Mouse (Mus musculus) lung, adult 2 months (tissue): ENCODE results near the gene Zfp605. TPM values are rescaled to one million over a fixed set of nuclear protein-coding genes. Genes with fewer than 3 reads are reported as not detected.

Experiments used
- DNase-seq: peaks from one replicate; pipeline ENCODE4 v3.0.0; 2022
- H3K4me1 ChIP-seq: fragments of 200-500 bp; 2 replicates; pipeline ENCODE4 v1.6.1; 2011; ENCODE audit warnings: low read length; ENCODE audit not compliant: control insufficient read depth, insufficient read depth
- H3K4me3 ChIP-seq: fragments of 200-500 bp; replicated peaks from 2 replicates; pipeline ENCODE3; 2011; ENCODE audit warnings: low read depth, mild to moderate bottlenecking, control low read depth, low read length; ENCODE audit errors: extremely low read depth
- CTCF ChIP-seq: fragments of 200-500 bp; IDR thresholded peaks from 2 replicates; pipeline ENCODE4 v1.5.1; 2011; ENCODE audit warnings: mild to moderate bottlenecking, low read length, control low read depth; ENCODE audit not compliant: insufficient read depth
- POLR2A ChIP-seq: fragments of 200-500 bp; IDR thresholded peaks from 2 replicates; pipeline ENCODE4 v1.6.1; 2011; ENCODE audit warnings: low read depth, mild to moderate bottlenecking, control low read depth, low read length, borderline replicate concordance; ENCODE audit errors: extremely low read depth
- WGBS: fragments of 180-500 bp; shearing (Covaris S2); methylation state at CpG from one replicate; pipeline ENCODE4 v1.1.7; 2018; 5-methylcytosine and 5-hydroxymethylcytosine counted together
- polyA plus RNA-seq: library from polyadenylated mRNA; depleted of rRNA; stranded (reverse); fragments of >200 nt; gene quantifications from 2 replicates; pipeline ENCODE4 v1.2.3, GENCODE M21; 2012; rRNA removed

Zfp605 gene
- polyA plus RNA-seq, 1 experiment, result 0.56 TPM

DNA sequence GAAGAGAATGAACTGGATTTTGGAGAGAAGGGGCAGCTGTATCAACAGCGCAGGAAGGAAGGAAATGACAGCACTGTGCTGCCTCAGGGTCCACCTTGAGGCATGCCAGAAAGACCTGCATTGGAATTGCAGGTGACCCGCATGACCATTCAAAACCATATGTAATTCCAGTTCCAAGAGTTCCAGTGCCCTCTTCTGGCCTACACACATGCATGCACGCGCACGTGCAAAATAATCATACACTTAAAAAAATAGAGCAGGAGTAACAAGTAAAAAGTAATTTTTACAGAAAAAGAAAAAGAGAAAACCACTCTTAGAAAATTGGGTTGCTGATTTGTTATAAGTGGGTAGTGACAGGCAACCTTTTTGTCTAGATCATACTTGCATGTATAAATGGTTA lies 33.1 kb downstream of the Zfp605 start:
- no peak overlapping the region for H3K4me3 ChIP-seq
- TF ChIP-seq CTCF (peak; percentile 42), POLR2A (no peak)
- H3K4me1 ChIP-seq, result peaks cover 3% of the 10 kb centered on the region; the same call in 1 of the 2 replicates
- 84% methylated on average over 5 of the region's 5 CpGs for WGBS
- DNase-seq, result no peak

DNA sequence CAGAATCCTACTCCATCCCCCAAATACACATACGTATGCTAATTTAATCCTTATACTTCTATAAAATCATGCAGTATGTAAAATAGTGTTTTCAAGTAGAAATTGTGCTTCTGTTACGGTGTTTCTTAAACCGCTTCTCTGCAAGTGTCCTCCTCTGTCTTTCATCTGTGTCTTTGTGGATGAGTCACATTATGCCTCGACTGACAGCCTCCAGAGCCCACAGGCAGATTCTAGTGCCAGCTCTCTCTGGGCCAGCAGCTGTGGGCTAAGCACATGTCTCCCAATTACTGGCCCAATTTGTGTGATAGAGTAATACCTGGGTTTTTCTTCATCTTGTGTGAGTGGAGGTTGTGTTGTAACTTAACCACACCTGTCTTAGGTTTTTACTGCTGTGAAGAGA lies 59.5 kb downstream of the Zfp605 start:
- WGBS, result 96% methylated on average over 4 of the region's 4 CpGs
- TF ChIP-seq POLR2A, result no peak
- no peak for TF ChIP-seq CTCF
- no peak overlapping the region for H3K4me3 ChIP-seq
- H3K4me1 ChIP-seq, result no peaks in the 10 kb centered on the region
- no peak for DNase-seq

DNA sequence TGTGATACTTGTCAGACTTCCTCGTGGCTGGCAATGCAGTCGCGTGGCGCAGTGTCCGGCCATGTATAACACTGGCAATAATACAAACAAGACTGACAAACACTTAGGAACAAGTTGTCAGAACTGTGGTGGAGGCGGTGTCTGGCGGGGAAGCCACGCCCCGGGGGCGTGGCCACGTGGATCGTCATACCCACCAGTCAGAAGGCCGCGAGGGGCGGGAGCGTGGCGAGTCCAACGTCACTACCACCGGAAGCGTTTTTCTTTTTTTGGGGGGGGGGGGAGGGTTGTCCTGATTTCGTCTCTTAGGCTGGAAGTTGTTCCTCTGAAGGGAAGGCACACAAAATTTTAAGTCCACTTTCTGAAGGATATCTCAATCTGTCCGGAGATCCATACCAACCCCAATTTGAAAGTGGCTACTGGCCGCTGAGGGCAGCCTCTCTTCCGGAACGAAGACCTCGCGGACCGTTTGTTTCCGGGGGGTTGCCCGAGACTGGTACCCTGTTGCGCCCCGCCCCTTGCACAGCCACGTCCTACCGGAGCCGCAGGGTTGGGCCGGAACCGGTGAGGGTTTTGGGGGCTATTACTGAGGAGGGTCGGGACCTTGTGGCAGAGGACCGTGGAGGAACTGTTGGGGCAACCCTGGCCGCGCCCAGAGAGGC lies 66.6 kb downstream of the Zfp605 start, which contains the start of gene Golga3:
Gene Golga3 (plus strand): TSS at position 340 of the 659 bp plus-strand sequence.
- TF ChIP-seq POLR2A, result peak; percentile 68; the same call in 1 of the 2 replicates
- no peak for TF ChIP-seq CTCF
- peak; percentile 87 for DNase-seq
- WGBS, result under 1% methylated on average over 41 of the region's 41 CpGs
- Histone ChIP-seq H3K4me1 (peaks cover 4% of the 10 kb centered on the region; the same call in 1 of the 2 replicates), H3K4me3 (peak within 1 kb of the TSS; percentile 84)

DNA sequence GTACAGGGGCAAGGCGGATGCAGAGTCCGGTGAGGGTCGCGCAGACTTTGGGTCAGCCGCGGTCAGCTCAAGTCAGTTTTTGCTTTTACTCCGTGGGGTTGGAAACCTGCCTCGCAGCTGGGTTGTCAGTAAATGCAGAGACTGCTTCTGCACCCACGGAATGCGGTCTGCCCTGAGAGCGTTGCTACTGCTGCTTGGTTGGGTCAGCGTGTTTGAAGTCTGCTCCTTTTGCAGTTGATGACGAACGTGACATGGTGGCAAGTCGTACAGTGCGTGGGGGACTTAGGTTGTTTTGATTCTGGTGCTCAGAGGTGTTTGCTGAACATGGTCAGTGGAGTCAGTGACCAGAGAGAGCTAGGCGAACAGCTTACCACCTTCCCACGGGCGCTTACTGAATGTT lies 67.1 kb downstream of the Zfp605 start:
- Histone ChIP-seq H3K4me1 (peaks cover 4% of the 10 kb centered on the region; the same call in 1 of the 2 replicates), H3K4me3 (peak overlapping the region; percentile 84)
- no peak for DNase-seq
- no peak for TF ChIP-seq CTCF
- TF ChIP-seq POLR2A, result no peak
- WGBS, result under 1% methylated on average over 19 of the region's 19 CpGs

DNA sequence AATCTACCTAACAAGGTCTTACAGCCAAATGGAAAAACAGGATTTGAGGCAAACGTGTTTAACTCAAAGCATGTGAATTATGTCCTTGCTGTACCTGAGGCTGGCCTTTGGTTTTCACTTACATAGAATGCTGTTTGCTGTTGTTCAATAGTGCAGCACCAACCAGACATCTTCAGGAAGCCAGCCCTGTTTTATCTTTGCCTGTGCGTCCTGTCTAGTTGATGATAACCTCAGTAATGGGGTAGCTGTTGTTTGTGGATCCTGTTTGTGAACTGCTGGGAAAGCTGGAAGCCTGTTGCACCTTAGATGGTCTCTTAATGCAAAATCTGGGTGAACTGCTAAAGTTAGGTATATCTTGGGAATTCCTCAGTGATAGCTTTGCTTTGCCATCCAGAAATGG lies 68.7 kb downstream of the Zfp605 start:
- peaks cover 4% of the 10 kb centered on the region; the same call in 1 of the 2 replicates for H3K4me1 ChIP-seq
- TF ChIP-seq CTCF, result no peak
- TF ChIP-seq POLR2A, result no peak
- no peak overlapping the region for H3K4me3 ChIP-seq
- WGBS, result 62% methylated on average over 2 of the region's 2 CpGs
- no peak for DNase-seq

Other genes with a start within 250 kb of the Zfp605 start
- 1.3 and 2.0 TPM in 2 replicates for gene Gm15446, start 186.7 kb upstream of the Zfp605 start, polyA plus RNA-seq
- gene Zfp932, start 113.6 kb upstream of the Zfp605 start, polyA plus RNA-seq, result 2.8 and 4.4 TPM in 2 replicates
- 0.06 and 0.11 TPM in 2 replicates for gene Gm17655, start 37.6 kb upstream of the Zfp605 start, polyA plus RNA-seq
- 0.05 and 0.08 TPM in 2 replicates for gene Gm35315, start 15.7 kb upstream of the Zfp605 start, polyA plus RNA-seq
- 4.1 and 8.1 TPM in 2 replicates for gene Plcxd1, start 10.1 kb upstream of the Zfp605 start, polyA plus RNA-seq
- gene Gtpbp6, start 1.9 kb upstream of the Zfp605 start, polyA plus RNA-seq, result 114 and 137 TPM in 2 replicates
- gene Chfr, start 25.8 kb downstream of the Zfp605 start, polyA plus RNA-seq, result 46.3 and 48.0 TPM in 2 replicates
- 8.6 and 11.1 TPM in 2 replicates for gene Golga3, start 66.6 kb downstream of the Zfp605 start, polyA plus RNA-seq
- 9.0 and 10.2 TPM in 2 replicates for gene Ankle2, start 120.9 kb downstream of the Zfp605 start, polyA plus RNA-seq
- 13.7 and 14.2 TPM in 2 replicates for gene Pgam5, start 159.8 kb downstream of the Zfp605 start, polyA plus RNA-seq
- 10.5 and 11.5 TPM in 2 replicates for gene Pxmp2, start 176.1 kb downstream of the Zfp605 start, polyA plus RNA-seq
- 1.0 and 1.7 TPM in 2 replicates for gene Pole, start 176.2 kb downstream of the Zfp605 start, polyA plus RNA-seq
- 1.2 TPM in 2 replicates for gene P2rx2, start 233.1 kb downstream of the Zfp605 start, polyA plus RNA-seq
- gene Lrcol1, start 234.6 kb downstream of the Zfp605 start, polyA plus RNA-seq, result 0.19 and 0.51 TPM in 2 replicates